ENCODE assay signal across 27 mouse cellular contexts in the genomic region with DNA sequence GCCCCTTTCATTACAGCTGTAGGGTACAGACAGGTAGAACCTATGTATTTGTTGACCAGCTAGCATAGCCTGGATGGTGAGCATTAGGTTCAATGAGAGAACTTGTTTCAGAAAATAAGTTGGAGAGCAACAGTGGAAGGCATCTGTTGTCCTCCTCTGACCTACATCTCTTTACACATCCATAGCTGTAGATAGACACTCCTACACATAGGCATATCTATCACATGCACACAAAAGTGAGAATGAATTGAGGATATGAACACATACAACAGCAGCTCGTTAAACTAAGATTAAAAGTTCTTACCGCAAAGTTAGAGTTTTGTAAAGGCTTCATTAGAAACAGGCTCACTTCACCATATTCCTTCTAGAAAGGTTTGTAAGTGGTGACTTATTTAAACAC.
"Had no signal": no experiment of that assay in that cellular context is flagged by ENCODE, and none has a peak within 500 bp of the region (broad histone marks: within the 10 kb centered on the region; RNA-seq: fewer than 3 reads in every experiment).

No protein-coding gene starts in this region.

- H3K4me1 ChIP-seq: hindbrain, embryonic 13.5 days; hindbrain, embryonic 15.5 days; kidney, embryonic 15.5 days; liver, embryonic 13.5 days; liver, embryonic 15.5 days had no signal

- H3K27me3 ChIP-seq: heart, embryonic 13.5 days; heart, embryonic 15.5 days; hindbrain, embryonic 13.5 days; hindbrain, embryonic 15.5 days; kidney, embryonic 15.5 days; liver, embryonic 13.5 days; liver, embryonic 15.5 days had no signal

- H3K4me3 ChIP-seq: gastrocnemius, adult 2 months; heart, adult 2 months; heart, embryonic 13.5 days; heart, embryonic 15.5 days; hindbrain, embryonic 13.5 days; hindbrain, embryonic 15.5 days; kidney, embryonic 15.5 days; liver, embryonic 13.5 days; liver, embryonic 15.5 days had no signal

- H3K9me3 ChIP-seq: heart, embryonic 13.5 days; heart, embryonic 15.5 days; hindbrain, embryonic 13.5 days; hindbrain, embryonic 15.5 days; kidney, embryonic 15.5 days; liver, embryonic 13.5 days; liver, embryonic 15.5 days had no signal

- H3K9ac ChIP-seq: heart, embryonic 13.5 days; heart, embryonic 15.5 days; hindbrain, embryonic 13.5 days; hindbrain, embryonic 15.5 days; kidney, embryonic 15.5 days; liver, embryonic 13.5 days; liver, embryonic 15.5 days had no signal

- H3K4me2 ChIP-seq: heart, embryonic 11.5 days; heart, embryonic 13.5 days; heart, embryonic 15.5 days; hindbrain, embryonic 13.5 days; hindbrain, embryonic 15.5 days; kidney, embryonic 15.5 days; liver, embryonic 11.5 days; liver, embryonic 13.5 days; liver, embryonic 15.5 days had no signal

- DNase-seq: gastrocnemius, adult 2 months; gastrocnemius, postnatal 14 days; gastrocnemius, postnatal 36 days; heart, adult 11 months; heart, adult 2 months; heart, postnatal 14 days; heart, postnatal 36 days; kidney, adult 11 months; kidney, adult 2 months; kidney, adult 9 months; kidney, postnatal 14 days; kidney, postnatal 36 days; layer of hippocampus, adult 9-11 months; layer of hippocampus, postnatal 36 days; liver; liver, embryonic 13.5 days had no signal

- H3K36me3 ChIP-seq: heart, embryonic 13.5 days; heart, embryonic 15.5 days; hindbrain, embryonic 13.5 days; hindbrain, embryonic 15.5 days; kidney, embryonic 15.5 days; liver, embryonic 13.5 days; liver, embryonic 15.5 days had no signal

- ATAC-seq: hindbrain, postnatal 0 days; intestine, embryonic 16.5 days had no signal

- H3K27ac ChIP-seq: gastrocnemius, adult 2 months; heart, adult 2 months; heart, embryonic 15.5 days; hindbrain, embryonic 13.5 days; hindbrain, embryonic 15.5 days; hindbrain, postnatal 0 days; kidney, embryonic 15.5 days; kidney, postnatal 0 days; liver, embryonic 13.5 days; liver, embryonic 15.5 days had no signal
